Mouse (Mus musculus): ENCODE measurements around the gene Bscl2.

- TF ChIP-seq TAL1 (IDR thresholded peaks at IDR 0.05; ENCODE audit: low read length), result no peak
- no peak for TF ChIP-seq GATA1 (IDR thresholded peaks at IDR 0.05; ENCODE audit: low read length)
Measured at GRCm38 (mm10) chr19:8859018-8859417, 21.8 kb downstream of the Bscl2 start.

All from erythroblast, embryonic 14.5 days (primary cell).